Mouse (Mus musculus): ENCODE data around the gene Cyp4a10.

GRCm38 (mm10) chr4:115519444-115519843 lies 1.4 kb downstream of the Cyp4a10 start:
- TF ChIP-seq CTCF (IDR thresholded peaks at IDR 0.05; ENCODE audit: borderline replicate concordance, control insufficient read depth, extremely low read depth, insufficient read depth, low read length, poor library complexity) (no peak), POLR2A (IDR thresholded peaks at IDR 0.05; ENCODE audit: control insufficient read depth, extremely low read depth, insufficient read depth, low read length, poor library complexity) (no peak)

All from thymus, adult 2 months (tissue).